Mouse (Mus musculus) mammary gland, adult 2 months (tissue): ENCODE results near the gene Rnf133. TPM values are rescaled to one million over a fixed set of nuclear protein-coding genes. Genes with fewer than 3 reads are reported as not detected.

Experiments
- polyA plus RNA-seq: library from polyadenylated mRNA; depleted of rRNA; stranded (reverse); fragments of >200 nt; gene quantifications from 2 replicates; pipeline ENCODE4 v1.2.3, GENCODE M21; 2012; ENCODE audit warnings: low replicate concordance; rRNA removed

Rnf133 gene
- polyA plus RNA-seq, result not detected in 2 replicates

GRCm38 (mm10) chr6:23650205-23650604 lies at the start of gene Rnf133:
TSS of gene Rnf133 (minus strand) at chr6:23650305.

GRCm38 (mm10) chr6:23655036-23655435 lies 4.9 kb upstream of the Rnf133 start, which contains the start of gene Rnf148:
TSS of gene Rnf148 (minus strand) at chr6:23655136.

Other genes with a start within 250 kb of the Rnf133 start
- not detected in 2 replicates for gene Rnf148, start 4.8 kb upstream of the Rnf133 start, polyA plus RNA-seq
- gene Cadps2, start 189.1 kb upstream of the Rnf133 start, polyA plus RNA-seq, result 3.0 and 4.2 TPM in 2 replicates